Comparison of ENCODE assay signal across 14 mouse cellular contexts in genomic region chr1:153696541-153696940, GRCm38 (mm10). TPM values are rescaled to one million over a fixed set of nuclear protein-coding genes. Genes with fewer than 3 reads are reported as not detected.
"Had no signal": no experiment of that assay in that cellular context is flagged by ENCODE, and none has a peak within 500 bp of the region (broad histone marks: within the 10 kb centered on the region; RNA-seq: fewer than 3 reads in every experiment).

No protein-coding gene starts in this region.

- DNase-seq: kidney, adult 11 months; kidney, adult 8-10 months; kidney, postnatal 10 days; kidney, postnatal 36 days; liver, embryonic 13.5 days; lung, embryonic 14.5 days; thymus, adult 18-20 months had no signal

- H3K4me2 ChIP-seq: kidney, embryonic 15.5 days; liver, embryonic 13.5 days; lung, embryonic 14.5 days; midbrain, embryonic 13.5 days had no signal

- H3K9me3 ChIP-seq: kidney, embryonic 15.5 days; liver, embryonic 13.5 days; midbrain, embryonic 13.5 days had no signal

- H3K27ac ChIP-seq: kidney, embryonic 15.5 days; liver, embryonic 13.5 days; macrophage; midbrain, embryonic 13.5 days had no signal

- H3K4me3 ChIP-seq: kidney, embryonic 15.5 days; liver, embryonic 13.5 days; midbrain, embryonic 13.5 days had no signal

- H3K36me3 ChIP-seq: kidney, embryonic 15.5 days; liver, embryonic 13.5 days had no signal

- ATAC-seq: lung, postnatal 0 days; midbrain, embryonic 13.5 days had no signal

- H3K4me1 ChIP-seq: liver, embryonic 13.5 days had no signal

- H3K9ac ChIP-seq: kidney, embryonic 15.5 days; liver, embryonic 13.5 days; lung, embryonic 14.5 days; midbrain, embryonic 13.5 days had no signal

- H3K27me3 ChIP-seq: kidney, embryonic 15.5 days; liver, embryonic 13.5 days; midbrain, embryonic 13.5 days had no signal

RNA-seq across cellular contexts. Expression of gene Rgs16, which starts 43.6 kb away (rescaled TPM):
- total RNA-seq: megakaryocyte, adult 5-6 weeks had no signal

RNA-seq across cellular contexts. Expression of gene Rgs8, which starts 43.7 kb away (rescaled TPM):
- total RNA-seq: megakaryocyte, adult 5-6 weeks had no signal
- polyA plus RNA-seq: liver, embryonic 16.5 days; macrophage; urinary bladder, adult 2 months had no signal
